Mouse (Mus musculus) ES-E14 (cell line): ENCODE measurements at regions not wholly inside any gene's neighbourhood (a gene's known extent, or its start where the extent isn't known, plus 50 kb on each side); places are given as distances from the start of the nearest gene placed in this dataset.

Experiments
- CHD2 ChIP-seq: IDR thresholded peaks from 2 replicates; pipeline ENCODE4 v1.6.1; 2014; ENCODE audit warnings: mild to moderate bottlenecking, low read depth, low read length, inconsistent platforms
- MAFK ChIP-seq: IDR thresholded peaks from 2 replicates; pipeline ENCODE4 v1.6.1; 2014; ENCODE audit warnings: mild to moderate bottlenecking, low read depth, low read length, inconsistent platforms; ENCODE audit not compliant: insufficient read depth
- ZC3H11A ChIP-seq: IDR thresholded peaks from 2 replicates; pipeline ENCODE4 v1.6.1; 2012; ENCODE audit warnings: low read depth, mild to moderate bottlenecking, inconsistent platforms, low read length, borderline replicate concordance
- ZNF384 ChIP-seq: IDR thresholded peaks from 2 replicates; pipeline ENCODE4 v1.6.1; 2012; ENCODE audit warnings: low read depth, low read length, inconsistent platforms

DNA sequence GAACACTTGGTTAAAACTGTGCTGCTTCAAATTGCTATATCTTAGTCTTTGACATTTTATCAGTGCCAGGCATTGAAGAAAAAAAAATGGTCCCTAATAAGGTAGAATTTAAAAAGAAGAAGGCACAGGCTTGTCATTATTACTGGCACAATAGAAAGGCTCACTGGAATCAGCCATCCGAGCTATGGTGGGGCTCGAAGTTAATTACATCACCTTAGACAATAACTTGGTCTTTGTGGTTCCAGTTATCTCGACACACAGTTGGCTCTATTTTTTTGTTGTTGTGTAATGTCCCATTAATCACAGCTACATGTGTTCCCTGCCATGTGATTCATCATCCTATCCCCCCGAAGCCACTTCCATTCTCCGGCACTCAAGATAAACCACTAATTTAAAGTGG lies 825.1 kb downstream of the Rab28 start:
- TF ChIP-seq ZNF384, result no peak
- TF ChIP-seq CHD2, result no peak
- TF ChIP-seq MAFK, result no peak
- TF ChIP-seq ZC3H11A, result no peak
